Mouse (Mus musculus): Measurements from ENCODE around the gene Eif2b1. TPM values are rescaled to one million over a fixed set of nuclear protein-coding genes. Genes with fewer than 3 reads are reported as not detected.

Eif2b1 gene
- polyA plus RNA-seq, 1 experiment from 2014 or later, result 67.8 TPM

DNA sequence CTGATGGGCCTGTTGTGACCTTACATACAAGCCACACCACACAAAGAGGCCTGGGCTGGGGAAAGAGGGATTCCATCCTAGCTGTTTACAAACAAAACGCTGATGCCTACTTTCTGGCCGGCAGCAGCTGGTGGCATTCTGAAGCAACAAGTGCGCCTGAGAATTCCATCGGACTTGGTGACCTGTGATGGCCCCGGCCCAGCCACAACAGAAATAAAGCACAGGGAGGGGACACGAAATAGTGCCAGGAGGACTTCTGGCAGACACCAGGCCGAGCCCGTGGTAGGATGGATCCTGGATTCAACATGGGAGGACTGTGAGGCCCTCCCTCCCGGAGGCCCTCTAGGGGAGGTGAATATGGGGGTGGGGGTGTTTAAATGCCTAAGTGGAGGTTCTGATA is 50.1 kb downstream of the Eif2b1 start:
- peak overlapping the region; percentile 34; the same call in 1 of the 2 replicates for H3K9ac ChIP-seq
- H3K36me3 ChIP-seq (replicated peaks; ENCODE audit: control insufficient read depth, insufficient read depth), result no peaks in the 10 kb centered on the region
- peak overlapping the region; percentile 83 for H3K4me3 ChIP-seq (replicated peaks; ENCODE audit: low read length)
- no peaks in the 10 kb centered on the region for H3K27me3 ChIP-seq (ENCODE audit: control insufficient read depth, insufficient read depth, low read length)
- DNase-seq (ENCODE audit: low spot score), result no peak
- H3K4me2 ChIP-seq (replicated peaks), result peak overlapping the region; percentile 87
- no peaks in the 10 kb centered on the region for H3K9me3 ChIP-seq (ENCODE audit: control insufficient read depth, low read length)
- peak overlapping the region; percentile 32; the same call in 1 of the 2 replicates for H3K27ac ChIP-seq
- WGBS, result 41% methylated on average over 9 of the region's 9 CpGs
- peaks cover 32% of the 10 kb centered on the region for H3K4me1 ChIP-seq (replicated peaks; ENCODE audit: control insufficient read depth, insufficient read depth, low read length)
- no peak for ATAC-seq (ENCODE audit: low FRiP score)

DNA sequence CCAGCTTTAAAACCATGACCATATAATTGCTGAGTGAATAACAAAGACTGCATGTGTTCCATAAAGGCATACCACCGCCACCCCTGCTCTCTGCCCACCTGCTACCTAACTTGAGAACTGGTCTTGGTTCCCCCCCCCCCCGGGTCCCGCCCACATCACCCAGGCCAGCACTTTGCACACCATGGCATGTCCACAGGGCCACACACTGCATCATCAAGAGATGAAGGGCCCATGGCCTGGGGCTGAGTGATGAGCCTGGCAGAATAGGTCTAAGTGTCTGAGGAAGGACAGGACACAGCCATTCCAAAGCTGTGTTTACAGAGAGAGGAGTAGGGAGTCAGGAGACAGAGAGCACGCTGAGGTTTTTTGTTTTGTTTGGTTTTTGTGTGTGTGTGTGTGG is 50.6 kb downstream of the Eif2b1 start:
- Histone ChIP-seq H3K27ac (0 out of 2 replicates have a peak overlapping the region, but pooled peaks have one; percentile 32), H3K9me3 (ENCODE audit: control insufficient read depth, low read length) (no peaks in the 10 kb centered on the region), H3K4me2 (replicated peaks) (peak overlapping the region; percentile 87), H3K4me3 (replicated peaks; ENCODE audit: low read length) (0 out of 2 replicates have a peak overlapping the region, but pooled peaks have one; percentile 83), H3K27me3 (ENCODE audit: control insufficient read depth, insufficient read depth, low read length) (no peaks in the 10 kb centered on the region), H3K4me1 (replicated peaks; ENCODE audit: control insufficient read depth, insufficient read depth, low read length) (peaks cover 32% of the 10 kb centered on the region), H3K36me3 (replicated peaks; ENCODE audit: control insufficient read depth, insufficient read depth) (no peaks in the 10 kb centered on the region), H3K9ac (peak overlapping the region; percentile 34; the same call in 1 of the 2 replicates)
- DNase-seq (ENCODE audit: low spot score) (no peak), ATAC-seq (ENCODE audit: low FRiP score) (no peak)
- WGBS, result 68% methylated on average over 4 of the region's 4 CpGs

- H3K9ac ChIP-seq, result no peak overlapping the region
- 96% methylated on average over 5 of the region's 5 CpGs for WGBS
Observed at GRCm38 (mm10) chr5:124524943-124525342, 54.0 kb downstream of the Eif2b1 start.

GRCm38 (mm10) chr5:124523032-124523431 is 55.9 kb downstream of the Eif2b1 start:
- WGBS, result 95% methylated on average over 8 of the region's 8 CpGs
- Histone ChIP-seq H3K9ac (no peak overlapping the region), H3K4me3 (replicated peaks; ENCODE audit: low read length) (no peak overlapping the region)

More at GRCm38 (mm10) chr5:124524943-124525342, 54.0 kb downstream of the Eif2b1 start:
- ATAC-seq (ENCODE audit: low FRiP score) (no peak), DNase-seq (ENCODE audit: low spot score) (no peak)
- Histone ChIP-seq H3K27ac (no peak overlapping the region), H3K4me2 (replicated peaks) (no peak overlapping the region), H3K27me3 (ENCODE audit: control insufficient read depth, insufficient read depth, low read length) (no peaks in the 10 kb centered on the region), H3K4me3 (replicated peaks; ENCODE audit: low read length) (no peak overlapping the region), H3K36me3 (replicated peaks; ENCODE audit: control insufficient read depth, insufficient read depth) (0 out of 2 replicates have a peak, but pooled peaks cover 4% of the 10 kb centered on the region), H3K4me1 (replicated peaks; ENCODE audit: control insufficient read depth, insufficient read depth, low read length) (peaks cover 19% of the 10 kb centered on the region), H3K9me3 (ENCODE audit: control insufficient read depth, low read length) (no peaks in the 10 kb centered on the region)

DNA sequence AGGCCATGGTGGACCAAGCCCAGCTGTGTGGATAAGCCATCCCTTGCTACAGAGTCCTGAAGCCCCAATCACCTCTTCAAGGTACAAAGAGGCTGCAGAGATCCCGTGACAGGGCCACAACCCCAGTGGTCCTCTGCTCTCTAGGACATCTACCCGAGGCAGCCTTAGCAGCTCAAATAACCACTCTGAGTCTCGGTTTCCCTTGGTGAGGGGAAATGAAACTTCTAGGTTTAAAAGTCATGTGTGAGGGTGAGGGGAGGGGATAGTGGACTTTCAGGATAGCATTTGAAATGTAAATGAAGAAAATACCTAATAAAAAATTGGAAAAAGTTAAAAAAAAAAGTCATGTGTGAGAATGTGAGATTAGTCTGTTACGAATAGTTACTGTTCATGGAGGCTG is 57.3 kb downstream of the Eif2b1 start:
- ATAC-seq (ENCODE audit: low FRiP score), result no peak
- H3K4me3 ChIP-seq (replicated peaks; ENCODE audit: low read length), result no peak overlapping the region
- 0 out of 2 replicates have a peak, but pooled peaks cover 4% of the 10 kb centered on the region for H3K36me3 ChIP-seq (replicated peaks; ENCODE audit: control insufficient read depth, insufficient read depth)
- 93% methylated on average over 4 of the region's 4 CpGs for WGBS
- no peak overlapping the region for H3K9ac ChIP-seq
- no peaks in the 10 kb centered on the region for H3K27me3 ChIP-seq (ENCODE audit: control insufficient read depth, insufficient read depth, low read length)
- DNase-seq (ENCODE audit: low spot score), result no peak
- H3K9me3 ChIP-seq (ENCODE audit: control insufficient read depth, low read length), result no peaks in the 10 kb centered on the region
- H3K4me2 ChIP-seq (replicated peaks), result no peak overlapping the region
- no peaks in the 10 kb centered on the region for H3K4me1 ChIP-seq (replicated peaks; ENCODE audit: control insufficient read depth, insufficient read depth, low read length)
- no peak overlapping the region for H3K27ac ChIP-seq

More at GRCm38 (mm10) chr5:124523032-124523431, 55.9 kb downstream of the Eif2b1 start:
- Histone ChIP-seq H3K4me2 (replicated peaks) (no peak overlapping the region), H3K9me3 (ENCODE audit: control insufficient read depth, low read length) (no peaks in the 10 kb centered on the region), H3K4me1 (replicated peaks; ENCODE audit: control insufficient read depth, insufficient read depth, low read length) (0 out of 2 replicates have a peak, but pooled peaks cover 1% of the 10 kb centered on the region), H3K27me3 (ENCODE audit: control insufficient read depth, insufficient read depth, low read length) (no peaks in the 10 kb centered on the region), H3K36me3 (replicated peaks; ENCODE audit: control insufficient read depth, insufficient read depth) (0 out of 2 replicates have a peak, but pooled peaks cover 4% of the 10 kb centered on the region), H3K27ac (no peak overlapping the region)
- DNase-seq (ENCODE audit: low spot score) (no peak), ATAC-seq (ENCODE audit: low FRiP score) (no peak)

Other genes with a start within 250 kb of the Eif2b1 start
- gene Cdk2ap1, start 216.0 kb downstream of the Eif2b1 start, polyA plus RNA-seq (2014; fragmentation: Nextera tagmentation; extraction: Ambion mirVana), result 59.5 and 70.7 TPM in 2 replicates
- gene Sbno1, start 153.1 kb downstream of the Eif2b1 start, polyA plus RNA-seq (2014; fragmentation: Nextera tagmentation; extraction: Ambion mirVana), result 87.6 and 89.3 TPM in 2 replicates
- gene Kmt5a, start 139.2 kb downstream of the Eif2b1 start, polyA plus RNA-seq (2014; fragmentation: Nextera tagmentation; extraction: Ambion mirVana), result 23.1 and 23.2 TPM in 2 replicates
- 28.5 and 29.7 TPM in 2 replicates for gene Rilpl2, start 100.8 kb downstream of the Eif2b1 start, polyA plus RNA-seq (2014; fragmentation: Nextera tagmentation; extraction: Ambion mirVana)
- 8.5 and 9.0 TPM in 2 replicates for gene Snrnp35, start 96.0 kb downstream of the Eif2b1 start, polyA plus RNA-seq (2014; fragmentation: Nextera tagmentation; extraction: Ambion mirVana)
- gene Rilpl1, start 47.7 kb downstream of the Eif2b1 start, polyA plus RNA-seq (2014; fragmentation: Nextera tagmentation; extraction: Ambion mirVana), result 13.2 and 15.2 TPM in 2 replicates
- gene Tmed2, start 38.4 kb downstream of the Eif2b1 start, polyA plus RNA-seq (2014; fragmentation: Nextera tagmentation; extraction: Ambion mirVana), result 354 and 374 TPM in 2 replicates
- gene Ddx55, start 26.3 kb downstream of the Eif2b1 start, polyA plus RNA-seq (2014; fragmentation: Nextera tagmentation; extraction: Ambion mirVana), result 18.8 and 22.7 TPM in 2 replicates
- gene Gtf2h3, start within 50 bp of the Eif2b1 start, polyA plus RNA-seq (2014; fragmentation: Nextera tagmentation; extraction: Ambion mirVana), result 40.7 and 48.0 TPM in 2 replicates
- gene Atp6v0a2, start 49.4 kb upstream of the Eif2b1 start, polyA plus RNA-seq (2014; fragmentation: Nextera tagmentation; extraction: Ambion mirVana), result 37.3 and 38.1 TPM in 2 replicates
- 0.09 and 0.24 TPM in 2 replicates for gene Dnah10, start 146.0 kb upstream of the Eif2b1 start, polyA plus RNA-seq (2014; fragmentation: Nextera tagmentation; extraction: Ambion mirVana)

All from hindbrain, embryonic 14.5 days (tissue).